In genomic region chr9:14001517-14001916, GRCm38 (mm10) we compare ENCODE assay signal across 9 mouse cellular contexts.
A peak's percentile ranks its signal among the peaks of the same experiment; 100 is the strongest.
DNase-seq lines count a peak whose midpoint lies in the region; ATAC-seq lines count a peak whose summit lies in the region.
"Had no signal": no experiment of that assay in that cellular context is flagged by ENCODE, and none has a peak within 500 bp of the region (broad histone marks: within the 10 kb centered on the region; RNA-seq: fewer than 3 reads in every experiment).

No protein-coding gene starts in this region.

- no peaks in the 10 kb centered on the region for H3K4me1 ChIP-seq in limb, embryonic 11.5 days (ENCODE audit: control insufficient read depth, insufficient read depth, low read length)

- H3K4me3 ChIP-seq in limb, embryonic 11.5 days (ENCODE audit: low read depth, low read length) = no peak overlapping the region
- H3K4me3 ChIP-seq: heart, embryonic 13.5 days had no signal

- intact Hi-C loops in left cerebral cortex, postnatal 14 days (cut with DNase I) = no loop called here

- no peak overlapping the region for H3K27ac ChIP-seq in limb, embryonic 11.5 days (replicated peaks; ENCODE audit: low read depth, low read length)
- H3K27ac ChIP-seq: heart, embryonic 13.5 days had no signal

- no peak for ATAC-seq in limb, embryonic 11.5 days (ENCODE audit: insufficient number of reproducible peaks, low FRiP score, low TSS enrichment, low read depth)

- peak; percentile 55 to 82 for DNase-seq in cerebellum, postnatal 14 days
- no peak for DNase-seq in cerebellum, adult 8-10 months
- peak; percentile 37 to 49 for DNase-seq in left cerebral cortex, postnatal 14 days (ENCODE audit: low spot score in 2 of 2)
- no peak for DNase-seq in left cerebral cortex, adult 11 months (ENCODE audit: low spot score)
- DNase-seq in WW6 (ENCODE audit: low read depth, low spot score) = peak; percentile 52
- DNase-seq in limb, embryonic 11.5 days (ENCODE audit: low spot score) = peak; percentile 65
- DNase-seq in urinary bladder, adult 2 months (ENCODE audit: low spot score) = no peak
- DNase-seq in adrenal gland, adult 8-10 months = no peak

- H3K4me2 ChIP-seq in limb, embryonic 11.5 days (ENCODE audit: low read depth, severe bottlenecking) = no peak overlapping the region
- H3K4me2 ChIP-seq: heart, embryonic 13.5 days had no signal

- no peak overlapping the region for H3K9ac ChIP-seq in limb, embryonic 11.5 days (ENCODE audit: low read length)
- H3K9ac ChIP-seq: heart, embryonic 13.5 days had no signal

- 77% methylated on average over 7 of the region's 7 CpGs for WGBS in limb, embryonic 11.5 days

- no peaks in the 10 kb centered on the region for H3K27me3 ChIP-seq in limb, embryonic 11.5 days (ENCODE audit: control insufficient read depth, insufficient read depth, low read length)

- no peaks in the 10 kb centered on the region for H3K9me3 ChIP-seq in limb, embryonic 11.5 days (ENCODE audit: control insufficient read depth, low read length)
- H3K9me3 ChIP-seq: heart, embryonic 13.5 days had no signal

- H3K36me3 ChIP-seq in limb, embryonic 11.5 days (ENCODE audit: control insufficient read depth, insufficient read depth, low read length) = no peaks in the 10 kb centered on the region
- H3K36me3 ChIP-seq: heart, embryonic 13.5 days had no signal

Comparison
In these comparisons a context has a peak if more than half of its experiments do, and no peak if none do; other contexts are left out.
1. DNase-seq: peak in cerebellum, postnatal 14 days (2 of 2), left cerebral cortex, postnatal 14 days (2 of 2), WW6 (single experiment) and limb, embryonic 11.5 days (single experiment); none in cerebellum, adult 8-10 months (single experiment), left cerebral cortex, adult 11 months (single experiment), urinary bladder, adult 2 months (single experiment) and adrenal gland, adult 8-10 months (single experiment).